ENCODE assay signal across 15 mouse cellular contexts in the genomic region with DNA sequence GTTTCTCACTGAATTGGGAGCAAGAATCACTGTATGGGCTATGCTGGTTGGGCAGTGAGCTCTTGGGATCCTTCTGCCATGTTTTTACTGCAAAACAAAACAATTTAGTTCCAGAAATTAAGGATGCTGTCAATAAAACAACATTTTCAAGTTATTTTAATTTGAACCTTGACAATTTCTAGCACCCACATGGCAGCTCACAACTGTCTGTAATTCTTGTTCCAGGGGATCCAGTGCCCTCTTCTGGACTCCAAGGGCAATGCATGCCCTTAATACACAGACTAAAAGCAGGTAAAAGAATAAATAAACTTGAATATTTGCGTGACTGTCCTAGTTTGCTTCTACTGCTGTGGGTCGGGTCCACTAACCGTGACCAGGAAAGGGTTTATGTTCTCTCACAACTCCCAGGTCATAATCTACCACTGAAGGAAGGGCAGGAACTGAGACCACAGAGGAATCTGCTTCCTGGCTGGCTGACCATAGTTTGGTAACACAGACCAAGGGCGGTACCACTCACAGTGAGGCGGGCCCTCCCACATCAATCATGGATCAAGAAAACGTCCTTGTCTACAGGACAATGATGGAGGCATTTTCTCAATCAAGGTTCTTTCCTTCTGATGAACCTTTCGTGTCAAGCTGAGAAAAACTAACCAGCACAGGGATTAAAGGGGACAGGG. TPM values are rescaled to one million over a fixed set of nuclear protein-coding genes. Genes with fewer than 3 reads are reported as not detected.
A peak's percentile ranks its signal among the peaks of the same experiment; 100 is the strongest.
DNase-seq lines count a peak whose midpoint lies in the region; ATAC-seq and TF ChIP-seq lines count a peak whose summit lies in the region.
"Had no signal": no experiment of that assay in that cellular context is flagged by ENCODE, and none has a peak within 500 bp of the region (broad histone marks: within the 10 kb centered on the region; RNA-seq: fewer than 3 reads in every experiment).

No protein-coding gene starts in this region.

- ATAC-seq in intestine, postnatal 0 days = no peak
- no peak for ATAC-seq in intestine, embryonic 16.5 days
- peak; percentile 62 for ATAC-seq in granulocyte monocyte progenitor cell, adult 5-6 weeks (replicated peaks; ENCODE audit: poor library complexity, severe bottlenecking)
- ATAC-seq in stomach, postnatal 0 days (ENCODE audit: low FRiP score, low TSS enrichment) = no peak
- ATAC-seq: midbrain, embryonic 15.5 days had no signal

- H3K4me2 ChIP-seq in intestine, postnatal 0 days (replicated peaks; ENCODE audit: low read depth) = no peak overlapping the region
- no peak overlapping the region for H3K4me2 ChIP-seq in intestine, embryonic 16.5 days (ENCODE audit: low read depth, low read length)
- no peak overlapping the region for H3K4me2 ChIP-seq in stomach, postnatal 0 days (replicated peaks; ENCODE audit: low read depth)
- H3K4me2 ChIP-seq: heart, embryonic 12.5 days; hindbrain, embryonic 12.5 days; kidney, embryonic 15.5 days; midbrain, embryonic 15.5 days; neural tube, embryonic 15.5 days had no signal

- TF ChIP-seq EP300 in stomach, postnatal 0 days (optimal IDR thresholded peaks at IDR 0.05) = no peak

- H3K27me3 ChIP-seq in intestine, postnatal 0 days (replicated peaks; ENCODE audit: control insufficient read depth, insufficient read depth, low read length) = no peaks in the 10 kb centered on the region
- no peaks in the 10 kb centered on the region for H3K27me3 ChIP-seq in intestine, embryonic 16.5 days (replicated peaks; ENCODE audit: control insufficient read depth, insufficient read depth, low read length)
- H3K27me3 ChIP-seq in thymus, adult 2 months (ENCODE audit: control insufficient read depth, insufficient read depth, low read length) = no peaks in the 10 kb centered on the region
- H3K27me3 ChIP-seq in stomach, postnatal 0 days (ENCODE audit: control insufficient read depth, insufficient read depth, low read length) = no peaks in the 10 kb centered on the region
- H3K27me3 ChIP-seq: heart, embryonic 12.5 days; hindbrain, embryonic 12.5 days; kidney, embryonic 15.5 days; midbrain, embryonic 15.5 days; neural tube, embryonic 15.5 days had no signal

- H3K27ac ChIP-seq in intestine, postnatal 0 days (ENCODE audit: low read depth, low read length) = no peak overlapping the region
- no peak overlapping the region for H3K27ac ChIP-seq in intestine, embryonic 16.5 days (ENCODE audit: low read length)
- H3K27ac ChIP-seq in thymus, adult 2 months (ENCODE audit: control insufficient read depth, insufficient read depth, low read length) = no peak overlapping the region
- no peak overlapping the region for H3K27ac ChIP-seq in stomach, postnatal 0 days (replicated peaks)
- H3K27ac ChIP-seq: hindbrain, embryonic 12.5 days; kidney, embryonic 15.5 days; midbrain, embryonic 15.5 days; neural tube, embryonic 15.5 days had no signal

- H3K9me3 ChIP-seq in intestine, postnatal 0 days (ENCODE audit: control insufficient read depth) = no peaks in the 10 kb centered on the region
- no peaks in the 10 kb centered on the region for H3K9me3 ChIP-seq in intestine, embryonic 16.5 days (ENCODE audit: control insufficient read depth, low read length)
- H3K9me3 ChIP-seq in stomach, postnatal 0 days (ENCODE audit: control insufficient read depth, low read length) = no peaks in the 10 kb centered on the region
- H3K9me3 ChIP-seq: heart, embryonic 12.5 days; hindbrain, embryonic 12.5 days; kidney, embryonic 15.5 days; midbrain, embryonic 15.5 days; neural tube, embryonic 15.5 days had no signal

- peaks cover 33% of the 10 kb centered on the region for H3K36me3 ChIP-seq in intestine, postnatal 0 days (ENCODE audit: control insufficient read depth, insufficient read depth)
- H3K36me3 ChIP-seq in intestine, embryonic 16.5 days (ENCODE audit: control insufficient read depth, insufficient read depth, low read length) = peaks cover 5% of the 10 kb centered on the region
- peaks cover 46% of the 10 kb centered on the region for H3K36me3 ChIP-seq in thymus, adult 2 months (ENCODE audit: control insufficient read depth, insufficient read depth, low read length)
- peaks cover 4% of the 10 kb centered on the region for H3K36me3 ChIP-seq in stomach, postnatal 0 days (ENCODE audit: control insufficient read depth, insufficient read depth, low read length)

- no peak overlapping the region for H3K4me3 ChIP-seq in intestine, postnatal 0 days (ENCODE audit: low read depth, low read length)
- no peak overlapping the region for H3K4me3 ChIP-seq in intestine, embryonic 16.5 days (ENCODE audit: low read length)
- H3K4me3 ChIP-seq in thymus, adult 2 months (ENCODE audit: control insufficient read depth, insufficient read depth, low read length) = no peak overlapping the region
- no peak overlapping the region for H3K4me3 ChIP-seq in stomach, postnatal 0 days (ENCODE audit: low read depth, low read length)
- H3K4me3 ChIP-seq: heart, embryonic 12.5 days; hindbrain, embryonic 12.5 days; kidney, embryonic 15.5 days; midbrain, embryonic 15.5 days; neural tube, embryonic 15.5 days had no signal

- H3K4me1 ChIP-seq in intestine, postnatal 0 days (replicated peaks; ENCODE audit: control insufficient read depth, insufficient read depth, low read length) = no peaks in the 10 kb centered on the region
- no peaks in the 10 kb centered on the region for H3K4me1 ChIP-seq in intestine, embryonic 16.5 days (ENCODE audit: control insufficient read depth, insufficient read depth, low read length)
- H3K4me1 ChIP-seq in thymus, adult 2 months (replicated peaks; ENCODE audit: control insufficient read depth, insufficient read depth, low read length) = no peaks in the 10 kb centered on the region
- no peaks in the 10 kb centered on the region for H3K4me1 ChIP-seq in stomach, postnatal 0 days (replicated peaks; ENCODE audit: control insufficient read depth, insufficient read depth)
- H3K4me1 ChIP-seq: heart, embryonic 12.5 days; hindbrain, embryonic 12.5 days; kidney, embryonic 15.5 days; midbrain, embryonic 15.5 days had no signal

- TF ChIP-seq POLR2A in thymus, adult 2 months (IDR thresholded peaks at IDR 0.05; ENCODE audit: control insufficient read depth, extremely low read depth, insufficient read depth, low read length, poor library complexity) = no peak

- peak; percentile 48 for TF ChIP-seq CTCF in intestine, postnatal 0 days (IDR thresholded peaks at IDR 0.05; ENCODE audit: low read depth)
- TF ChIP-seq CTCF in thymus, adult 2 months (IDR thresholded peaks at IDR 0.05; ENCODE audit: borderline replicate concordance, control insufficient read depth, extremely low read depth, insufficient read depth, low read length, poor library complexity) = no peak
- peak; percentile 51 for TF ChIP-seq CTCF in stomach, postnatal 0 days (IDR thresholded peaks at IDR 0.05; ENCODE audit: low read depth)

- peak; percentile 27 for DNase-seq in thymus, adult 2 months
- no peak for DNase-seq in thymus, postnatal 0 days (ENCODE audit: low spot score)
- no peak for DNase-seq in stomach, postnatal 0 days (ENCODE audit: low spot score)
- DNase-seq in retina, embryonic 14.5 days (ENCODE audit: low spot score) = no peak
- DNase-seq in cerebellum, adult 9-11 months = no peak
- DNase-seq: cerebellum, adult 9-10 months; right cerebral cortex, postnatal 14 days had no signal

- H3K9ac ChIP-seq in intestine, postnatal 0 days (ENCODE audit: low read depth, low read length) = no peak overlapping the region
- H3K9ac ChIP-seq in intestine, embryonic 16.5 days (ENCODE audit: low read depth, low read length) = no peak overlapping the region
- H3K9ac ChIP-seq in stomach, postnatal 0 days (ENCODE audit: low read length) = no peak overlapping the region
- H3K9ac ChIP-seq: heart, embryonic 12.5 days; hindbrain, embryonic 12.5 days; kidney, embryonic 15.5 days; midbrain, embryonic 15.5 days; neural tube, embryonic 15.5 days had no signal

- 86% methylated on average over 7 of the region's 7 CpGs for WGBS in intestine, postnatal 0 days
- 82% methylated on average over 7 of the region's 7 CpGs for WGBS in intestine, embryonic 16.5 days
- WGBS in thymus, adult 2 months = 87% methylated on average over 7 of the region's 7 CpGs
- 80% methylated on average over 7 of the region's 7 CpGs for WGBS in stomach, postnatal 0 days

RNA-seq across cellular contexts. Expression of a gene that starts 6.3 kb away (rescaled TPM):
- polyA plus RNA-seq in intestine, postnatal 0 days (2015; fragmentation: Nextera tagmentation; extraction: Ambion mirVana) = 6.4 and 6.5 TPM in 2 replicates
- 9.5 and 10.8 TPM in 2 replicates for polyA plus RNA-seq in intestine, embryonic 16.5 days (2015; fragmentation: Nextera tagmentation; extraction: Ambion mirVana)
- polyA plus RNA-seq in thymus, adult 2 months (2012; rRNA removed) = 6.2 and 6.3 TPM in 2 replicates
- polyA plus RNA-seq in thymus, postnatal 0 days (2015; fragmentation: Nextera tagmentation; extraction: Ambion mirVana) = 27.0 and 27.7 TPM in 2 replicates
- total RNA-seq in granulocyte monocyte progenitor cell, adult 5-6 weeks (2014; fragmentation: Nextera tagmentation) = 7.9 and 10.5 TPM in 2 replicates
- 15.1 and 18.8 TPM in 2 replicates for total RNA-seq in granulocyte monocyte progenitor cell, adult 5-6 weeks (2017)
- polyA plus RNA-seq in stomach, postnatal 0 days (2015; fragmentation: Nextera tagmentation; extraction: Ambion mirVana) = 4.8 and 5.3 TPM in 2 replicates

RNA-seq across cellular contexts. Expression of a gene that starts 22.5 kb away (rescaled TPM):
- 5.0 and 7.0 TPM in 2 replicates for polyA plus RNA-seq in intestine, postnatal 0 days (2015; fragmentation: Nextera tagmentation; extraction: Ambion mirVana)
- 14.7 and 16.4 TPM in 2 replicates for polyA plus RNA-seq in intestine, embryonic 16.5 days (2015; fragmentation: Nextera tagmentation; extraction: Ambion mirVana)
- 6.4 and 8.2 TPM in 2 replicates for polyA plus RNA-seq in thymus, adult 2 months (2012; rRNA removed)
- polyA plus RNA-seq in thymus, postnatal 0 days (2015; fragmentation: Nextera tagmentation; extraction: Ambion mirVana) = 11.0 and 11.1 TPM in 2 replicates
- 14.4 and 20.7 TPM in 2 replicates for total RNA-seq in granulocyte monocyte progenitor cell, adult 5-6 weeks (2014; fragmentation: Nextera tagmentation)
- total RNA-seq in granulocyte monocyte progenitor cell, adult 5-6 weeks (2017) = 12.4 and 16.5 TPM in 2 replicates
- polyA plus RNA-seq in stomach, postnatal 0 days (2015; fragmentation: Nextera tagmentation; extraction: Ambion mirVana) = 5.1 and 6.6 TPM in 2 replicates

RNA-seq across cellular contexts. Expression of a gene that starts 33.5 kb away (rescaled TPM):
- 56.3 and 59.0 TPM in 2 replicates for polyA plus RNA-seq in intestine, postnatal 0 days (2015; fragmentation: Nextera tagmentation; extraction: Ambion mirVana)
- polyA plus RNA-seq in intestine, embryonic 16.5 days (2015; fragmentation: Nextera tagmentation; extraction: Ambion mirVana) = 39.7 and 42.1 TPM in 2 replicates
- 141 and 226 TPM in 2 replicates for polyA plus RNA-seq in thymus, adult 2 months (2012; rRNA removed)
- polyA plus RNA-seq in thymus, postnatal 0 days (2015; fragmentation: Nextera tagmentation; extraction: Ambion mirVana) = 112 and 127 TPM in 2 replicates
- total RNA-seq in granulocyte monocyte progenitor cell, adult 5-6 weeks (2014; fragmentation: Nextera tagmentation) = 384 and 480 TPM in 2 replicates
- total RNA-seq in granulocyte monocyte progenitor cell, adult 5-6 weeks (2017) = 580 and 667 TPM in 2 replicates
- 41.5 and 42.9 TPM in 2 replicates for polyA plus RNA-seq in stomach, postnatal 0 days (2015; fragmentation: Nextera tagmentation; extraction: Ambion mirVana)
